Mouse (Mus musculus): Measurements from ENCODE around the gene Elfn1. TPM values are rescaled to one million over a fixed set of nuclear protein-coding genes. Genes with fewer than 3 reads are reported as not detected.

Gene Elfn1
- polyA plus RNA-seq, 1 experiment from 2014 or later: 2.7 TPM

DNA sequence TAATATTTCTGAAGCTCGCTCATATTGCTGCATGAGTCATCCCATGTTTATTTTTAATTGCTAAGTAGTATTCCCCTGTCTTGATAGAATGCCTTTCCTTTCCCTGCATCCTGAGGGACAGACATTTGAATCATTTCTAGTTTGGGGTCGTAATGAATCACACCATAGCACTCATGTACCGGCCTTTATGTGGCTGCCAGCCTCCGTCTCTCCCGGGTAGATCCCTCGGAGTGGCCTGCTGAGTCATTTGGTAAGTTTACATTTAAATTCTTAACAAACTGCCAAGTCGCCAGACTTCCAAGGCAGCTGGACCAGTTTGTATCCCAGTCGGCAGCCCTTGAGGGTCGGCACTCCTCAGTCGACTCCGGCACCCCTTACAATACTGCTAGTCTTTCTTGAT lies 13.9 kb downstream of the Elfn1 start:
- Histone ChIP-seq H3K9me3 (no peaks in the 10 kb centered on the region), H3K36me3 (replicated peaks) (no peaks in the 10 kb centered on the region), H3K4me2 (no peak overlapping the region), H3K27me3 (replicated peaks) (no peaks in the 10 kb centered on the region), H3K4me3 (no peak overlapping the region), H3K4me1 (no peaks in the 10 kb centered on the region), H3K9ac (no peak overlapping the region), H3K27ac (no peak overlapping the region)
- 70% methylated on average over 11 of the region's 11 CpGs for WGBS
- no peak for ATAC-seq (replicated peaks)

DNA sequence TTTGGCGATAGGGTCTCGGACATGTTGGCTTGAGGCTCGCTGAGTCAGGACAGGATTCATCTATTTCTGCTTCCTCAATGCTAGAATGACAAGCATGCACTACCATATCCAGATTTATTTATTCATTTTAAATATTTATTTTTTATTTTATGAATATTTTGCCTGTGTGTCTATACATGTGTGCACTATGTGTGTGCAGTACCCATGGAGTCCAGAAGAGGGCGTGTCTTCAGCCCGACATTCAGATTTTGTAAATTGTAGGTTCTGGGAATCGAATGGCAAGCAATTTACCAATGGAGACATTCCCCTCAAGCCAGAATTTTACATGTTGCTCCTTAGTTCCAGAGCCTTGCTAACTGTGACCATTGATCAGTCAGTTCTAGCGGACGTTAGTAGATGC lies 16.1 kb downstream of the Elfn1 start:
- no peak overlapping the region for H3K4me2 ChIP-seq
- no peaks in the 10 kb centered on the region for H3K27me3 ChIP-seq (replicated peaks)
- no peak overlapping the region for H3K27ac ChIP-seq
- whole genome bisulfite sequencing: 91% methylated on average over 8 of the region's 8 CpGs
- H3K36me3 ChIP-seq (replicated peaks): no peaks in the 10 kb centered on the region
- H3K9ac ChIP-seq: no peak overlapping the region
- H3K4me3 ChIP-seq: no peak overlapping the region
- H3K9me3 ChIP-seq: no peaks in the 10 kb centered on the region
- ATAC-seq (replicated peaks): no peak
- no peaks in the 10 kb centered on the region for H3K4me1 ChIP-seq

DNA sequence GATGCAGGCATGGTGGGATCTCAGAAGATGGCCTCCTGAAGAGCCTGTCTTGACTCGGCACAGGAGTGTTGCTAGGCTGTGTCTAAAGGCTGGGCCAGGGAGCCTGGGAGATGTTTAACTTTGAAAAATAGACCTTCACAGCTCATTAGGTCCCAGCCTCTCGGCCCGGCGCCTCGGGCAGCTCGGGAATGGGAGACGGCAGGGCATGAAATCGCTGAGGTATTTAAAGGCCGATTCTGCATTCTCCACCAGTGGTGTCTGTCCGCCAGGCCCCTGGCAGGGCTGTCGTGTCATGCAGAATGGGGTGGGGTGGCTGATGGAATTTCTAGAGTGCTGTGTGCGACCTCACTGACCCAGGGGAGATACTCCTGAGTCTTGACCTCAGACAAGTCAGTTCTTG lies 22.4 kb downstream of the Elfn1 start:
- 39% methylated on average over 12 of the region's 12 CpGs for WGBS
- ATAC-seq (replicated peaks): no peak
- no peaks in the 10 kb centered on the region; the same call in 1 of the 2 replicates for H3K27me3 ChIP-seq (replicated peaks)

DNA sequence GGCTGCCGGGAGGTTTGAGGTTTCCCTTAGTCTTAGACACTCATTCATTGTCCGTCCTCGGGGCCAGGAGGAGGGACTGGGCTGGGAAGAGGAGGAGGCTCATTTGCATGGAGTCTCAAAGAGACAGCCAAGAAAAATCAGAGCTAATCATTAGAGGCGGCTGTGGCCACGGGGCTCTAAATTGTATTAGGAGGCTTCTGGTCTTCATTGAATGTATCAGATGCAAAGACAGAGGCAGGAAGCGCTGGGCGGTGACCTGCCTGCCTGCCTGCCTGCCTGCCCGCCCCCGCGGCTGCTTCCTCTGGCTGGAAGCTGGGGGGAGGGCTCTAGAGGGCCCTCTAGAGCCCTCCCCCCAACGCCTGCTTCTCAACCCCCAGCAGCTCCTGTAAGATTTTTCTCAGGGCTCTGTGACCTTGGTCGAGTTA lies 23.2 kb downstream of the Elfn1 start:
- no peak overlapping the region for H3K9ac ChIP-seq
- H3K27me3 ChIP-seq (replicated peaks): no peaks in the 10 kb centered on the region; the same call in 1 of the 2 replicates
- no peak for ATAC-seq (replicated peaks)
- H3K27ac ChIP-seq: no peak overlapping the region
- H3K4me2 ChIP-seq: peak overlapping the region; percentile 25; the same call in 1 of the 2 replicates
- no peaks in the 10 kb centered on the region for H3K36me3 ChIP-seq (replicated peaks)
- no peaks in the 10 kb centered on the region for H3K9me3 ChIP-seq
- 1% methylated on average over 12 of the region's 12 CpGs for WGBS
- no peak overlapping the region for H3K4me3 ChIP-seq
- H3K4me1 ChIP-seq: peaks cover 28% of the 10 kb centered on the region

More for the DNA sequence above, 22.4 kb downstream of the Elfn1 start:
- Histone ChIP-seq H3K9ac (no peak overlapping the region), H3K4me1 (peaks cover 28% of the 10 kb centered on the region), H3K36me3 (replicated peaks) (no peaks in the 10 kb centered on the region), H3K9me3 (no peaks in the 10 kb centered on the region), H3K4me2 (no peak overlapping the region), H3K27ac (no peak overlapping the region), H3K4me3 (no peak overlapping the region)

DNA sequence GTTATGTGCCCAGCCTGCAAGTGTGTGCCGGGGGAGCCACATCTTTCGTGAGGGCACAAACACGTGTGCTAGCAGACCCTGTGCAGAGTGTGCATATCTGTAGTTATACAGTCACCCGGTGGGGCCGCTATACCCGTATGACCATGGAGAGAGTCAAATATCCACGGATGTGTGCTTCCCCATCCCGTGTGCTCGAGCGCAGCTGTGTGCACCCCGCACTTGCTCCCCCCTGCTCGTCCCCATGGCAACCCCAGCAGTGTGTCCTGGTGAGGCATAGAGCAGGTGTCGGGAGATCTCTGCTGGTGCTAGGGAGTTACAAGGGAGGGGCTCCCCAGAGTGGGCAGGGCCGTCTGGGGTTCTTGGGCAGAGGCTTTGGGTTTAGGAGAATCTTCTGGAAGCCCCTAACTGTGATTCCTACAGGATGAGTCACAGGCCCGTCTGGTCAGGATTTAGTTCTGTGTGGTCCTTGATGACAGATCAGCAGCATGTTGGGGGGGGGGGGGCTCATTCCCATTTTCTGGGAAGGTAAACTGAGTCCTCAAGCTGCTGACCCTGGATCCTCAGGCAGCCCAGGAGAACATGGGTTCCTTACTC lies 24.3 kb downstream of the Elfn1 start:
- WGBS: 21% methylated on average over 15 of the region's 15 CpGs
- ATAC-seq (replicated peaks): peak; percentile 79
- H3K27me3 ChIP-seq (replicated peaks): no peaks in the 10 kb centered on the region; the same call in 1 of the 2 replicates
- no peaks in the 10 kb centered on the region for H3K36me3 ChIP-seq (replicated peaks)
- no peak overlapping the region for H3K4me3 ChIP-seq
- H3K4me1 ChIP-seq: peaks cover 28% of the 10 kb centered on the region
- no peaks in the 10 kb centered on the region for H3K9me3 ChIP-seq
- H3K9ac ChIP-seq: no peak overlapping the region
- H3K27ac ChIP-seq: peak overlapping the region; percentile 58
- peak overlapping the region; percentile 29 for H3K4me2 ChIP-seq

DNA sequence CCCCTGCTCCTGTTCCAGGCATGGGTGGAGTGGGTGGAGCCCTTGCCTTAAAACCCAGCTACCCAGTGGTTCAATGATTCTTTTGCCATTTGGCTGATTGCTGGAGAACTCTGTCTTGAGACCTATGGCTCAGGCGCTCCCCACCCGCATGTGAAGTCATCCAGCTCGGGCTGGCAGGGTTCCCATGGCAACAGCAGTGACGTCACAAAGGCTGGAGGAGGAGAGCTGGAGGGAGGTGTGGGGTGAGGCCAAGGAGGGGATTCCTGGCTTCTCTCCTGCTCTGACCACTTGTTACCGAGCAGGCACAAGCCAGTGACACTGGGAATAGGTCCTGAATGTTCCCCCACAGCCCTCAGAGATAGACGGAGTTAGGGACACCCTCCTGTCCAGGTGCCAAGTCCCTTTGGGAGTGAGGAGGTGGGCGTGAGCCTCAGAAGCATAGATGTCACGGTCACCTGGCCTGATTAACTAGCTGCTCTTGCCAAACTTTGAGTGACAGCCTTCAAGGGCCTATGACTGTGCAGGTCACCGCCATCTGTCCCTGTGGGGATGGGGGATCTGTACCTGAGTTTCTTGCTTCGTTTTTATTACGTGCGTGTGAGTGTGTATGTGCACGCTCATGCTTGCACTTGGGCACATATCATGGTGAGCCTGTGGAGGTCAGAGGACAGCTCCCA lies 25.0 kb downstream of the Elfn1 start:
- Histone ChIP-seq H3K9me3 (no peaks in the 10 kb centered on the region), H3K4me1 (peaks cover 28% of the 10 kb centered on the region), H3K9ac (no peak overlapping the region), H3K27me3 (replicated peaks) (no peaks in the 10 kb centered on the region; the same call in 1 of the 2 replicates), H3K4me3 (no peak overlapping the region), H3K4me2 (peak overlapping the region; percentile 29), H3K36me3 (replicated peaks) (no peaks in the 10 kb centered on the region), H3K27ac (peak overlapping the region; percentile 58)
- 31% methylated on average over 13 of the region's 13 CpGs for WGBS
- peak; percentile 76 for ATAC-seq (replicated peaks)

DNA sequence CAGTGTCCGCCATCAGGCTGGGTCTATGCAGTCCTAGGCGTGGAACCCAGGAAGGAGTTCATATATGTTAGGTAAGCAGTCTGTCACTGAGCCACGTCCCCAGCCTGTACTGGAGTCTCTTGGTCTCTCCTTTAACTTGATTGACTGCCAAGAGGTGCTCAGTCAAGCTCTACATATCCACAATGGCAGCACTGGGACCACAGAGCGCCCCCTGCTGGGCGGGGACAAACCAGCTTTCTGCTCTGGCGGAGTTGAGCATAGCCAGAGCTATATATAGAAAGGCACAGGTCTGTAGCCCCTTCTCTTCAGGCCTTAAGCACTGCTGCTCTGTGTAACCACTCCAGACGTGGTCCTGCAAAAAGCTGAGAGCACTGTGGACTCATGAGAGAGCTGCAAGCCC lies 25.7 kb downstream of the Elfn1 start:
- Histone ChIP-seq H3K27me3 (replicated peaks) (no peaks in the 10 kb centered on the region; the same call in 1 of the 2 replicates), H3K9ac (no peak overlapping the region), H3K27ac (no peak overlapping the region), H3K36me3 (replicated peaks) (no peaks in the 10 kb centered on the region), H3K4me3 (no peak overlapping the region), H3K9me3 (no peaks in the 10 kb centered on the region), H3K4me1 (peaks cover 28% of the 10 kb centered on the region), H3K4me2 (no peak overlapping the region)
- no peak for ATAC-seq (replicated peaks)
- 44% methylated on average over 7 of the region's 7 CpGs for WGBS

DNA sequence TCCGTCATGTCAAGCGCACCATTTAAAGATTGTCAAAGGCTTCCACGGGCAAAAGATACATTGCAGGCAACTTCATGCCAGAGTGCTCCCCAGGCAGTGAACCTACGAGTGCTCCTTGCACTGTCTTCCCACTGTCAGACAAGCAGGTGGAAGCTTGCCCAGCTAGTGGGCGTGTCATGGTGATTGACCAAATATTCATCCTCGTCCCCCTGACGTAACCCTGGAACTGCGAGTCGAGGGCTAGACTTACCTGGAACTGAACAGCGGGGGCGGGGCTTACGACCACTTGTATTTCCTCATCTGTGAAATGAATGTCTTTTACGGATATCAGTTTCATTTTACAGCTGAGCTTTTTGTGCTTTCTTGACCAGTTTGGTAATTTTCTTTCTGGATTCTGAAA lies 28.7 kb downstream of the Elfn1 start:
- no peak for ATAC-seq (replicated peaks)
- H3K27me3 ChIP-seq (replicated peaks): no peaks in the 10 kb centered on the region
- WGBS: 89% methylated on average over 13 of the region's 13 CpGs
- 0 out of 2 replicates have a peak, but pooled peaks cover 3% of the 10 kb centered on the region for H3K9me3 ChIP-seq
- no peaks in the 10 kb centered on the region for H3K36me3 ChIP-seq (replicated peaks)
- H3K4me2 ChIP-seq: no peak overlapping the region
- H3K4me3 ChIP-seq: no peak overlapping the region
- H3K4me1 ChIP-seq: peaks cover 19% of the 10 kb centered on the region
- H3K9ac ChIP-seq: no peak overlapping the region
- H3K27ac ChIP-seq: no peak overlapping the region

DNA sequence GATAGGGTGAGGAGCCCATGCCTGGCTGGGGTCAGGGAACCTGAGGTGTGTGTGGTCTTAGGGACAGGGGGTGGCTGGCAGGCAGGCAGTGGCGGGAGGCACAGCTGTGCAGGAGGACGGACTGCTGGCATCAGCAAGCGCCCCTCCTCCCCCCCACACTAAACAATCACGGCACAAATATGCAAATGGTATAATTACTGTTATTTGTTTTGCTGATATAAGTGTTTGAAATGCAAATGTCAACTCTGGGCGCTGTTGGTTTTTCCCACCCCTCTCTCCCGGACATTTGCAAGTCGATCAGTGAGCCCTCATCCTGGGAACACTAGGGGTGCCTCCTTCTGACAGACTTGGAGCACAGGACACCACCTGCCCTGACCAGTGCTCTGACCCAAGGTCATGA lies 37.0 kb downstream of the Elfn1 start:
- no peak overlapping the region for H3K9ac ChIP-seq
- H3K4me1 ChIP-seq: peaks cover 5% of the 10 kb centered on the region
- no peak overlapping the region for H3K4me2 ChIP-seq
- H3K36me3 ChIP-seq (replicated peaks): no peaks in the 10 kb centered on the region
- ATAC-seq (replicated peaks): no peak
- no peak overlapping the region for H3K4me3 ChIP-seq
- no peak overlapping the region for H3K27ac ChIP-seq
- WGBS: 36% methylated on average over 7 of the region's 7 CpGs
- H3K27me3 ChIP-seq (replicated peaks): no peaks in the 10 kb centered on the region
- H3K9me3 ChIP-seq: 0 out of 2 replicates have a peak, but pooled peaks cover 3% of the 10 kb centered on the region

DNA sequence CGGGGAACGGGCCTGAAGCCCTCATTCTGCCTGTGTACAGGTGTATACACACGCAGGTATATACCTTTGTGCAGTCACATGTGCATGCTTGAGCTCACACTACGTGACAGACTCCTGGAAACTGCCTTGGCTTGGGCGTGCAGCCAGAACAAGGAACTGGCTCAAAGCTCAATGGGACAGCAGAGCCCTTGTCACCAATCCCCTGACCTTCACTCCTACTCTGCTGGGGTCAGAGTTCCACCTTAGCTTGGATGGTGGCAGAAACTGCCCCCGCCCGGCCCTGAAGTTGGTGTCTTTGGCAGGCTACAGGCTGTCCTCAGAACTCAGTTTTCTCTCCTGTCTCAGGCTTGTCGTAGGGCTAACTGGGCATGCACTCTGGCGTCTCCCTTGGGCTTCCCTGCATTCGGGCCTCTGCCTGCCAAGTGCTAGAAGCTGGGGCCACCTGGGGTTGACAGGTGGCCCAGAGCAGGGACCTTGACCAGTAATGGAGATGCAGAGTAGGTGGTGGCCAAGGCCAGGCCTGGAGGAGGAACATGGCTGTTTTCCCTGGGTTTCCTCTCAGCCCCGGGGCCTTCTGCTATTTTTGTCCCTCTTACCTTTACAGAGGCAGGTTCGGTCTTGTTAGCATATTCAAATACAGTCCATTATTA lies 38.1 kb downstream of the Elfn1 start:
- peaks cover 11% of the 10 kb centered on the region for H3K4me1 ChIP-seq
- no peaks in the 10 kb centered on the region for H3K27me3 ChIP-seq (replicated peaks)
- WGBS: 75% methylated on average over 12 of the region's 12 CpGs
- no peak overlapping the region for H3K4me3 ChIP-seq
- no peaks in the 10 kb centered on the region for H3K36me3 ChIP-seq (replicated peaks)
- no peaks in the 10 kb centered on the region for H3K9me3 ChIP-seq
- H3K27ac ChIP-seq: no peak overlapping the region
- H3K4me2 ChIP-seq: no peak overlapping the region
- H3K9ac ChIP-seq: no peak overlapping the region
- ATAC-seq (replicated peaks): no peak

DNA sequence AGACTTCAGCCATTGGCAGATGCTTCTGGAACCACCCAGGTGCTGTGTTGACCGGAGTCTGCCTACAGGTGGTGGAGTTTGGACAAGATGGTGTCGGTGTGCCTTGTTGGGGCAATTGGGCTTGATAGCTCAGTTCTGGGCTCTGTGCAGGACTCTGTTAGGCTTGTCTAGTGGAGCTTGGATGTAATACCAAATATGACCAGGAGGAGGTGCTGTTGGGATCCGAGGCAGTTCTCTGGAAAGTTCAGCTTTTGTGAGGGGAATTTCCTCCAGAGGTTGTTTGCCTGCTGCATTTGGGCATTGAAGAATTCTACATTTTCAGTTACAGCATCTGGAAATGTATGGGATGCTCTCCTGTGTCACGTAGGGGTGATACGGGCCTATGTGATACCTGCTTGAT lies 39.7 kb downstream of the Elfn1 start:
- H3K4me3 ChIP-seq: no peak overlapping the region
- no peak overlapping the region for H3K27ac ChIP-seq
- peaks cover 15% of the 10 kb centered on the region for H3K4me1 ChIP-seq
- no peak overlapping the region for H3K4me2 ChIP-seq
- 95% methylated on average over 5 of the region's 5 CpGs for WGBS
- no peaks in the 10 kb centered on the region for H3K9me3 ChIP-seq
- no peak for ATAC-seq (replicated peaks)
- no peaks in the 10 kb centered on the region for H3K36me3 ChIP-seq (replicated peaks)
- H3K27me3 ChIP-seq (replicated peaks): no peaks in the 10 kb centered on the region
- no peak overlapping the region for H3K9ac ChIP-seq

DNA sequence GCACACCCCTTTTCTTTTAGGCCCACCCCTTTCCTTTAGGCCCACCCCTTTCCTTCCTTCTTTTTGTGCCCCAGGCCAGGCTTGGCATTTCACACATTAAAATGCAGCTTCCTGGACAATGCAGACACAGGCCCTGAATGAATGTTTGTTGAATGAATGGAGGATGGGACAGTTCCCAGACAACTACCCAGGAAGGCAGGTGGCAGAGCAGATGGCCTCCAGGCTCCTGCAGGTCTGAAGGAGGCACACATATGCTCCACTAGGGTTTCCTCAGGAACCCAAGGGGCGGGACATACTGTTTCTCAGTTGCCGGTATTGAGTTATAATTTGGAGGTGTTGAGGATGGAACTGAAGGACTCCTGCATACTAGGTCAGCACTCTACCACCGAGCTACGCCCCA lies 40.8 kb downstream of the Elfn1 start:
- no peaks in the 10 kb centered on the region for H3K36me3 ChIP-seq (replicated peaks)
- no peak overlapping the region for H3K27ac ChIP-seq
- ATAC-seq (replicated peaks): no peak
- H3K4me1 ChIP-seq: peaks cover 15% of the 10 kb centered on the region
- 84% methylated on average over 4 of the region's 4 CpGs for WGBS
- no peaks in the 10 kb centered on the region for H3K27me3 ChIP-seq (replicated peaks)
- no peak overlapping the region for H3K9ac ChIP-seq
- no peak overlapping the region for H3K4me3 ChIP-seq
- H3K9me3 ChIP-seq: no peaks in the 10 kb centered on the region
- no peak overlapping the region for H3K4me2 ChIP-seq
